Mouse (Mus musculus): ENCODE results near the gene Sh3bp5. TPM values are rescaled to one million over a fixed set of nuclear protein-coding genes. Genes with fewer than 3 reads are reported as not detected.

Sh3bp5 gene
- total RNA-seq, 1 experiment from 2014 or later: 14.3 TPM

Other genes with a start within 250 kb of the Sh3bp5 start
- gene Tnnc1, start 227.8 kb downstream of the Sh3bp5 start, total RNA-seq (2017): not detected in 2 replicates
- gene Nisch, start 219.1 kb downstream of the Sh3bp5 start, total RNA-seq (2017): 101 and 126 TPM in 2 replicates
- gene Sema3g, start 218.2 kb downstream of the Sh3bp5 start, total RNA-seq (2017): 0.06 and 0.20 TPM in 2 replicates
- gene Phf7, start 184.8 kb downstream of the Sh3bp5 start, total RNA-seq (2017): 14.6 and 21.7 TPM in 2 replicates
- gene Bap1, start 184.6 kb downstream of the Sh3bp5 start, total RNA-seq (2017): 58.2 and 72.6 TPM in 2 replicates
- gene Dnah1, start 112.2 kb downstream of the Sh3bp5 start, total RNA-seq (2017): 1.1 and 1.9 TPM in 2 replicates
- 61.8 and 79.4 TPM in 2 replicates for gene Capn7, start 99.4 kb downstream of the Sh3bp5 start, total RNA-seq (2017)
- 16.8 and 18.8 TPM in 2 replicates for gene Eaf1, start 58.3 kb upstream of the Sh3bp5 start, total RNA-seq (2017)
- gene Mettl6, start 59.0 kb upstream of the Sh3bp5 start, total RNA-seq (2017): 45.1 and 49.8 TPM in 2 replicates
- 0.69 TPM in 1 of 2 replicates, not detected in the other for gene Colq, start 155.3 kb upstream of the Sh3bp5 start, total RNA-seq (2017)
- not detected in 2 replicates for gene Gm49387, start 204.8 kb upstream of the Sh3bp5 start, total RNA-seq (2017)
- gene Btd, start 204.9 kb upstream of the Sh3bp5 start, total RNA-seq (2017): 12.3 and 23.3 TPM in 2 replicates
- 26.0 and 51.5 TPM in 2 replicates for gene Hacl1, start 205.2 kb upstream of the Sh3bp5 start, total RNA-seq (2017)

All from hematopoietic stem cell, adult 5-6 weeks (primary cell).